13 mouse cellular contexts compared by ENCODE assay signal in genomic region chr4:17635549-17636530, GRCm38 (mm10).
A peak's percentile ranks its signal among the peaks of the same experiment; 100 is the strongest.
DNase-seq lines count a peak whose midpoint lies in the region; ATAC-seq and TF ChIP-seq lines count a peak whose summit lies in the region.
"Had no signal": no experiment of that assay in that cellular context is flagged by ENCODE, and none has a peak within 500 bp of the region (broad histone marks: within the 10 kb centered on the region; RNA-seq: fewer than 3 reads in every experiment).

No protein-coding gene starts in this region.

- DNase-seq in frontal cortex, adult 2 months (ENCODE audit: extremely low spot score in 1 of 2, low spot score in 1 of 2), result peak; percentile 83 to 90
- peak; percentile 58 to 62 for DNase-seq in layer of hippocampus, postnatal 36 days
- peak; percentile 5 for DNase-seq in right cerebral cortex, postnatal 14 days
- DNase-seq in liver, postnatal 0 days, result no peak
- no peak for DNase-seq in thymus, postnatal 25 days
- no peak for DNase-seq in urinary bladder, postnatal 25 days (ENCODE audit: low spot score)
- DNase-seq: thymus, postnatal 36 days had no signal

- no peaks in the 10 kb centered on the region for H3K4me1 ChIP-seq in hindbrain, embryonic 16.5 days (ENCODE audit: control insufficient read depth, insufficient read depth, low read depth, low read length)
- no peaks in the 10 kb centered on the region for H3K4me1 ChIP-seq in hindbrain, embryonic 12.5 days
- H3K4me1 ChIP-seq in liver, postnatal 0 days (ENCODE audit: insufficient read depth), result no peaks in the 10 kb centered on the region
- H3K4me1 ChIP-seq: heart, embryonic 15.5 days; liver, embryonic 12.5 days had no signal

- no peak overlapping the region for H3K4me2 ChIP-seq in hindbrain, embryonic 16.5 days (ENCODE audit: low read length)
- no peak overlapping the region for H3K4me2 ChIP-seq in hindbrain, embryonic 12.5 days (replicated peaks)
- H3K4me2 ChIP-seq in liver, postnatal 0 days (ENCODE audit: low read depth, low read length), result no peak overlapping the region
- H3K4me2 ChIP-seq: heart, embryonic 15.5 days; liver, embryonic 12.5 days had no signal

- H3K27me3 ChIP-seq in hindbrain, embryonic 16.5 days (replicated peaks; ENCODE audit: control insufficient read depth, insufficient read depth, low read length), result no peaks in the 10 kb centered on the region
- H3K27me3 ChIP-seq in hindbrain, embryonic 12.5 days, result no peaks in the 10 kb centered on the region
- no peaks in the 10 kb centered on the region for H3K27me3 ChIP-seq in liver, postnatal 0 days (ENCODE audit: insufficient read depth, low read length)
- H3K27me3 ChIP-seq: heart, embryonic 15.5 days; liver, embryonic 12.5 days had no signal

- no peaks in the 10 kb centered on the region for H3K36me3 ChIP-seq in hindbrain, embryonic 16.5 days (ENCODE audit: control insufficient read depth, insufficient read depth, low read length)
- no peaks in the 10 kb centered on the region for H3K36me3 ChIP-seq in hindbrain, embryonic 12.5 days
- no peaks in the 10 kb centered on the region for H3K36me3 ChIP-seq in liver, postnatal 0 days (replicated peaks; ENCODE audit: insufficient read depth, low read length)
- H3K36me3 ChIP-seq: heart, embryonic 15.5 days; liver, embryonic 12.5 days had no signal

- no peak overlapping the region for H3K9ac ChIP-seq in hindbrain, embryonic 16.5 days (ENCODE audit: low read depth, low read length)
- no peak overlapping the region for H3K9ac ChIP-seq in hindbrain, embryonic 12.5 days
- H3K9ac ChIP-seq in liver, postnatal 0 days (replicated peaks), result no peak overlapping the region
- H3K9ac ChIP-seq: heart, embryonic 15.5 days; liver, embryonic 12.5 days had no signal

- TF ChIP-seq CTCF in liver, postnatal 0 days (IDR thresholded peaks at IDR 0.05; ENCODE audit: low read depth), result no peak

- peak; percentile 70 for ATAC-seq in hindbrain, embryonic 16.5 days
- ATAC-seq in hindbrain, embryonic 12.5 days (ENCODE audit: low FRiP score), result no peak
- ATAC-seq in liver, postnatal 0 days, result no peak
- ATAC-seq: CD4-positive, CD25-positive, alpha-beta regulatory T cell, adult 4 months; intestine, embryonic 16.5 days; liver, embryonic 12.5 days had no signal

- 56% methylated on average over 5 of the region's 5 CpGs for WGBS in hindbrain, embryonic 16.5 days
- WGBS in hindbrain, embryonic 12.5 days, result 74% methylated on average over 5 of the region's 5 CpGs
- WGBS in liver, postnatal 0 days (ENCODE audit: insufficient replicate concordance), result 66% methylated on average over 5 of the region's 5 CpGs

- H3K4me3 ChIP-seq in hindbrain, embryonic 16.5 days (ENCODE audit: low read length), result no peak overlapping the region
- no peak overlapping the region for H3K4me3 ChIP-seq in hindbrain, embryonic 12.5 days
- no peak overlapping the region for H3K4me3 ChIP-seq in liver, postnatal 0 days (ENCODE audit: low read depth, low read length)
- H3K4me3 ChIP-seq: heart, embryonic 15.5 days; liver, embryonic 12.5 days had no signal

- H3K27ac ChIP-seq in hindbrain, embryonic 16.5 days (ENCODE audit: low read depth, low read length), result no peak overlapping the region
- no peak overlapping the region for H3K27ac ChIP-seq in hindbrain, embryonic 12.5 days
- no peak overlapping the region for H3K27ac ChIP-seq in liver, postnatal 0 days (ENCODE audit: low read depth)
- H3K27ac ChIP-seq: heart, embryonic 15.5 days; liver, embryonic 12.5 days had no signal

- no peak for TF ChIP-seq EP300 in liver, postnatal 0 days (IDR thresholded peaks at IDR 0.05; ENCODE audit: low read depth)

- no peaks in the 10 kb centered on the region for H3K9me3 ChIP-seq in hindbrain, embryonic 16.5 days (ENCODE audit: control insufficient read depth, low read length)
- no peaks in the 10 kb centered on the region for H3K9me3 ChIP-seq in hindbrain, embryonic 12.5 days (replicated peaks)
- H3K9me3 ChIP-seq in liver, postnatal 0 days (ENCODE audit: low read length), result no peaks in the 10 kb centered on the region
- H3K9me3 ChIP-seq: heart, embryonic 15.5 days; liver, embryonic 12.5 days had no signal

Comparison
In these comparisons a context has a peak if more than half of its experiments do, and no peak if none do; other contexts are left out.
1. DNase-seq: peak in frontal cortex, adult 2 months (2 of 2), layer of hippocampus, postnatal 36 days (2 of 2) and right cerebral cortex, postnatal 14 days (single experiment); none in liver, postnatal 0 days (single experiment), thymus, postnatal 25 days (single experiment) and urinary bladder, postnatal 25 days (single experiment).